Mouse (Mus musculus): ENCODE measurements around the gene Ntng2. TPM values are rescaled to one million over a fixed set of nuclear protein-coding genes. Genes with fewer than 3 reads are reported as not detected.

The Ntng2 gene
- polyA plus RNA-seq (2012; ENCODE audit: low replicate concordance), result 57.4 and 151 TPM in 2 replicates

GRCm38 (mm10) chr2:29252599-29253204 lies at the start of gene Ntng2:
Ntng2 (minus strand) TSS chr2:29253005.

Other genes with a start within 250 kb of the Ntng2 start
- 0.38 and 0.54 TPM in 2 replicates for gene Cfap77, start 197.9 kb downstream of the Ntng2 start, polyA plus RNA-seq (2012; ENCODE audit: low replicate concordance)
- 7.0 and 10.5 TPM in 2 replicates for gene Ttf1, start 192.7 kb downstream of the Ntng2 start, polyA plus RNA-seq (2012; ENCODE audit: low replicate concordance)
- gene Setx, start 128.8 kb downstream of the Ntng2 start, polyA plus RNA-seq (2012; ENCODE audit: low replicate concordance), result 13.4 and 14.2 TPM in 2 replicates
- 8.1 and 64.8 TPM in 2 replicates for gene Med27, start 93.8 kb upstream of the Ntng2 start, polyA plus RNA-seq (2012; ENCODE audit: low replicate concordance)